Mouse (Mus musculus) thymus, adult 2 months (tissue): ENCODE results near the gene Isy1. TPM values are rescaled to one million over a fixed set of nuclear protein-coding genes. Genes with fewer than 3 reads are reported as not detected.

Experiments used
- DNase-seq: peaks from one replicate; pipeline ENCODE4 v3.0.0; 2021
- H3K27ac ChIP-seq: fragments of 200-500 bp; 2 replicates; pipeline ENCODE4 v1.5.1; 2012; ENCODE audit warnings: low read length, control low read depth; ENCODE audit not compliant: control insufficient read depth, insufficient read depth
- H3K27me3 ChIP-seq: fragments of 200-500 bp; 2 replicates; pipeline ENCODE4 v1.6.1; 2012; ENCODE audit warnings: mild to moderate bottlenecking, low read length, moderate library complexity, mixed read lengths; ENCODE audit not compliant: control insufficient read depth, insufficient read depth
- H3K36me3 ChIP-seq: fragments of 200-500 bp; 2 replicates; pipeline ENCODE4 v1.6.1; 2012; ENCODE audit warnings: mild to moderate bottlenecking, low read length, moderate library complexity; ENCODE audit not compliant: control insufficient read depth, insufficient read depth
- H3K4me1 ChIP-seq: fragments of 200-500 bp; replicated peaks from 2 replicates; pipeline ENCODE4 v1.6.1; 2012; ENCODE audit warnings: low read length; ENCODE audit not compliant: control insufficient read depth, insufficient read depth
- H3K4me3 ChIP-seq: fragments of 200-500 bp; 2 replicates; pipeline ENCODE4 v1.5.1; 2012; ENCODE audit warnings: mild to moderate bottlenecking, low read length, control low read depth, moderate library complexity; ENCODE audit not compliant: control insufficient read depth, insufficient read depth
- CTCF ChIP-seq: fragments of 200-500 bp; IDR thresholded peaks from 2 replicates; pipeline ENCODE4 v1.5.1; 2012; ENCODE audit warnings: mild to moderate bottlenecking, control low read depth, low read length, moderate library complexity, borderline replicate concordance; ENCODE audit not compliant: control insufficient read depth, poor library complexity, insufficient read depth; ENCODE audit errors: extremely low read depth
- POLR2A ChIP-seq: fragments of 200-500 bp; IDR thresholded peaks from 2 replicates; pipeline ENCODE4 v1.6.1; 2012; ENCODE audit warnings: mild to moderate bottlenecking, low read length, control low read depth, moderate library complexity; ENCODE audit not compliant: control insufficient read depth, poor library complexity, insufficient read depth; ENCODE audit errors: extremely low read depth
- WGBS: fragments of 180-500 bp; shearing (Covaris S2); methylation state at CpG from one replicate; pipeline ENCODE4 v1.1.7; 2018; 5-methylcytosine and 5-hydroxymethylcytosine counted together
- polyA plus RNA-seq: library from polyadenylated mRNA; depleted of rRNA; stranded (reverse); fragments of >200 nt; gene quantifications from 2 replicates; pipeline ENCODE4 v1.2.3, GENCODE M21; 2012

Isy1 gene
- polyA plus RNA-seq, 1 experiment, result 51.1 TPM

GRCm38 (mm10) chr6:87789791-87790190 is 48.8 kb downstream of the Isy1 start:
- no peaks in the 10 kb centered on the region for H3K27me3 ChIP-seq
- no peaks in the 10 kb centered on the region for H3K4me1 ChIP-seq
- H3K27ac ChIP-seq, result no peak overlapping the region
- TF ChIP-seq CTCF (no peak), POLR2A (no peak)
- no peak for DNase-seq
- no peak overlapping the region for H3K4me3 ChIP-seq
- no peaks in the 10 kb centered on the region for H3K36me3 ChIP-seq
- WGBS, result 76% methylated on average over 6 of the region's 6 CpGs

- no peak overlapping the region for H3K4me3 ChIP-seq
- no peaks in the 10 kb centered on the region for H3K36me3 ChIP-seq
- no peaks in the 10 kb centered on the region for H3K4me1 ChIP-seq
- DNase-seq, result no peak
- WGBS, result 44% methylated on average over 5 of the region's 5 CpGs
- H3K27ac ChIP-seq, result no peak overlapping the region
- no peak for TF ChIP-seq POLR2A
- no peak for TF ChIP-seq CTCF
- H3K27me3 ChIP-seq, result no peaks in the 10 kb centered on the region
Measured at GRCm38 (mm10) chr6:87788896-87789587, 49.6 kb downstream of the Isy1 start.

- H3K36me3 ChIP-seq, result no peaks in the 10 kb centered on the region
- H3K4me3 ChIP-seq, result no peak overlapping the region
- H3K4me1 ChIP-seq, result no peaks in the 10 kb centered on the region
- H3K27me3 ChIP-seq, result no peaks in the 10 kb centered on the region
- WGBS, result 92% methylated on average over 9 of the region's 9 CpGs
- TF ChIP-seq CTCF (no peak), POLR2A (no peak)
- DNase-seq, result no peak
- H3K27ac ChIP-seq, result no peak overlapping the region
Measured at GRCm38 (mm10) chr6:87788266-87788895, 50.2 kb downstream of the Isy1 start.

- DNase-seq, result no peak
- H3K4me1 ChIP-seq, result no peaks in the 10 kb centered on the region
- TF ChIP-seq POLR2A (no peak), CTCF (no peak)
- no peak overlapping the region for H3K4me3 ChIP-seq
- H3K36me3 ChIP-seq, result no peaks in the 10 kb centered on the region
- no peaks in the 10 kb centered on the region for H3K27me3 ChIP-seq
- H3K27ac ChIP-seq, result no peak overlapping the region
- 91% methylated on average over 6 of the region's 6 CpGs for WGBS
Measured at GRCm38 (mm10) chr6:87787108-87787890, 51.3 kb downstream of the Isy1 start.

- WGBS, result 91% methylated on average over 5 of the region's 5 CpGs
- H3K4me1 ChIP-seq, result no peaks in the 10 kb centered on the region
- no peak for DNase-seq
- H3K4me3 ChIP-seq, result no peak overlapping the region
- no peaks in the 10 kb centered on the region for H3K36me3 ChIP-seq
- no peaks in the 10 kb centered on the region for H3K27me3 ChIP-seq
- no peak overlapping the region for H3K27ac ChIP-seq
- TF ChIP-seq POLR2A (no peak), CTCF (no peak)
Measured at GRCm38 (mm10) chr6:87786621-87787020, 52.0 kb downstream of the Isy1 start.

- no peaks in the 10 kb centered on the region for H3K4me1 ChIP-seq
- no peak overlapping the region for H3K4me3 ChIP-seq
- TF ChIP-seq POLR2A, result no peak
- TF ChIP-seq CTCF, result no peak
- no peak for DNase-seq
- no peak overlapping the region for H3K27ac ChIP-seq
- H3K36me3 ChIP-seq, result no peaks in the 10 kb centered on the region
- H3K27me3 ChIP-seq, result no peaks in the 10 kb centered on the region
- WGBS, result 93% methylated on average over 8 of the region's 8 CpGs
Measured at GRCm38 (mm10) chr6:87784033-87784432, 54.6 kb downstream of the Isy1 start.
